ENCODE assay signal across 22 mouse cellular contexts in genomic region chr1:21298114-21298513, GRCm38 (mm10). TPM values are rescaled to one million over a fixed set of nuclear protein-coding genes. Genes with fewer than 3 reads are reported as not detected.
"Had no signal": no experiment of that assay in that cellular context is flagged by ENCODE, and none has a peak within 500 bp of the region (broad histone marks: within the 10 kb centered on the region; RNA-seq: fewer than 3 reads in every experiment).

No protein-coding gene starts in this region.

- H3K27me3 ChIP-seq: limb, embryonic 13.5 days; midbrain, embryonic 13.5 days; stomach, embryonic 15.5 days had no signal

- H3K4me3 ChIP-seq: layer of hippocampus, adult 2 months; limb, embryonic 13.5 days; midbrain, embryonic 13.5 days; stomach, embryonic 15.5 days had no signal

- H3K36me3 ChIP-seq: limb, embryonic 13.5 days; midbrain, embryonic 13.5 days; stomach, embryonic 15.5 days had no signal

- H3K9ac ChIP-seq: limb, embryonic 13.5 days; liver, embryonic 14.5 days; midbrain, embryonic 13.5 days; stomach, embryonic 15.5 days had no signal

- H3K9me3 ChIP-seq: limb, embryonic 13.5 days; midbrain, embryonic 13.5 days; stomach, embryonic 15.5 days had no signal

- ATAC-seq: intestine, postnatal 0 days; midbrain, embryonic 13.5 days had no signal

- H3K4me1 ChIP-seq: limb, embryonic 13.5 days; midbrain, embryonic 13.5 days; stomach, embryonic 15.5 days had no signal

- H3K27ac ChIP-seq: kidney, postnatal 0 days; layer of hippocampus, adult 2 months; limb, embryonic 13.5 days; liver, embryonic 14.5 days; midbrain, embryonic 13.5 days; stomach, embryonic 15.5 days had no signal

- DNase-seq: kidney, adult 9 months; kidney, postnatal 4 days; left cerebral cortex, postnatal 4 days; right cerebral cortex, postnatal 14 days; thymus, adult 2 months; thymus, postnatal 25 days had no signal

- H3K4me2 ChIP-seq: limb, embryonic 13.5 days; midbrain, embryonic 13.5 days; stomach, embryonic 15.5 days had no signal

RNA-seq across cellular contexts. Expression of gene Khdc1a, which starts 51.3 kb away (rescaled TPM):
- total RNA-seq: layer of hippocampus, adult 2 months; layer of hippocampus, postnatal 10 days; left cerebral cortex, adult 18-20 months; left cerebral cortex, postnatal 10 days; left cerebral cortex, postnatal 4 days; liver, adult 2 months; megakaryocyte progenitor cell, adult 5-6 weeks; midbrain, postnatal 0 days had no signal
- polyA plus RNA-seq: intestine, postnatal 0 days; kidney, postnatal 0 days; limb, embryonic 13.5 days; liver, adult 2 months; liver, embryonic 14.5 days; midbrain, embryonic 13.5 days; midbrain, postnatal 0 days; neural tube, embryonic 14.5 days; spleen, adult 2 months; stomach, embryonic 15.5 days; testis, adult 2 months had no signal

RNA-seq across cellular contexts. Expression of gene Gsta3, which starts 57.7 kb away (rescaled TPM):
- total RNA-seq: midbrain, postnatal 0 days had no signal
